Mouse (Mus musculus) heart, postnatal 4 days (tissue): ENCODE data around the gene Vamp1. TPM values are rescaled to one million over a fixed set of nuclear protein-coding genes. Genes with fewer than 3 reads are reported as not detected.

ENCODE experiments used
- DNase-seq: peaks from one replicate; pipeline ENCODE4 v3.0.0; 2021
- total RNA-seq, 2 experiments: library from RNA; stranded (reverse); gene quantifications; 2 replicates each; pipeline ENCODE4 v1.2.3; 2021

Vamp1 gene
- total RNA-seq = 1 to 10 TPM; 7.3 to 8.8 TPM

GRCm38 (mm10) chr6:125215148-125215954, at the start of gene Vamp1:
Gene Vamp1 (plus strand): TSS chr6:125215551.
- peak; percentile 94 for DNase-seq

- DNase-seq = peak; percentile 89
These were observed 49.1 kb upstream of the Vamp1 start, which contains the start of gene Gapdh for GRCm38 (mm10) chr6:125166051-125166751. Gene Gapdh (minus strand): TSS chr6:125166467.

GRCm38 (mm10) chr6:125166861-125167650, 48.3 kb upstream of the Vamp1 start:
- DNase-seq = peak; percentile 73

- DNase-seq = no peak
These were observed 47.3 kb upstream of the Vamp1 start for GRCm38 (mm10) chr6:125168086-125168485.

GRCm38 (mm10) chr6:125170194-125170593, 45.2 kb upstream of the Vamp1 start:
- no peak for DNase-seq

- DNase-seq = no peak
These were observed 42.9 kb upstream of the Vamp1 start for GRCm38 (mm10) chr6:125172474-125172873.

GRCm38 (mm10) chr6:125173256-125173655, 42.1 kb upstream of the Vamp1 start:
- no peak for DNase-seq

- no peak for DNase-seq
These were observed 39.9 kb upstream of the Vamp1 start for GRCm38 (mm10) chr6:125175469-125175868.

GRCm38 (mm10) chr6:125179601-125180000, 35.8 kb upstream of the Vamp1 start:
- DNase-seq = no peak

GRCm38 (mm10) chr6:125182133-125182532, 33.2 kb upstream of the Vamp1 start:
- no peak for DNase-seq

- no peak for DNase-seq
These were observed 29.1 kb upstream of the Vamp1 start for GRCm38 (mm10) chr6:125186203-125186602.

- DNase-seq = no peak
These were observed 24.5 kb upstream of the Vamp1 start for GRCm38 (mm10) chr6:125190816-125191215.

GRCm38 (mm10) chr6:125191332-125192015, 23.9 kb upstream of the Vamp1 start, which contains the start of the genes Ncapd2 and Mrpl51:
Gene Ncapd2 (minus strand): TSS chr6:125191701.
Gene Mrpl51 (plus strand): TSS chr6:125191801.
- peak; percentile 98 for DNase-seq

GRCm38 (mm10) chr6:125192016-125192714, 23.2 kb upstream of the Vamp1 start:
- DNase-seq = peak; percentile 94

GRCm38 (mm10) chr6:125192841-125193240, 22.5 kb upstream of the Vamp1 start:
- DNase-seq = no peak

GRCm38 (mm10) chr6:125193390-125193789, 22.0 kb upstream of the Vamp1 start:
- no peak for DNase-seq

GRCm38 (mm10) chr6:125195541-125196075, 19.7 kb upstream of the Vamp1 start:
- DNase-seq = no peak

GRCm38 (mm10) chr6:125196301-125196700, 19.1 kb upstream of the Vamp1 start:
- DNase-seq = no peak

GRCm38 (mm10) chr6:125197166-125197565, 18.2 kb upstream of the Vamp1 start:
- no peak for DNase-seq

- DNase-seq = no peak
These were observed 4.9 kb upstream of the Vamp1 start for GRCm38 (mm10) chr6:125210436-125210835.

- DNase-seq = no peak
These were observed 2.7 kb upstream of the Vamp1 start for GRCm38 (mm10) chr6:125212621-125213020.
